Mouse (Mus musculus): ENCODE measurements around the gene Zfp871. TPM values are rescaled to one million over a fixed set of nuclear protein-coding genes. Genes with fewer than 3 reads are reported as not detected.
"Not testable (repeated sequence)": the region's sequence is repeated elsewhere in the genome, so short reads cannot be mapped to it uniquely, and the experiment has no call there.

Zfp871 gene
- polyA plus RNA-seq, 1 experiment = 30.6 TPM

DNA sequence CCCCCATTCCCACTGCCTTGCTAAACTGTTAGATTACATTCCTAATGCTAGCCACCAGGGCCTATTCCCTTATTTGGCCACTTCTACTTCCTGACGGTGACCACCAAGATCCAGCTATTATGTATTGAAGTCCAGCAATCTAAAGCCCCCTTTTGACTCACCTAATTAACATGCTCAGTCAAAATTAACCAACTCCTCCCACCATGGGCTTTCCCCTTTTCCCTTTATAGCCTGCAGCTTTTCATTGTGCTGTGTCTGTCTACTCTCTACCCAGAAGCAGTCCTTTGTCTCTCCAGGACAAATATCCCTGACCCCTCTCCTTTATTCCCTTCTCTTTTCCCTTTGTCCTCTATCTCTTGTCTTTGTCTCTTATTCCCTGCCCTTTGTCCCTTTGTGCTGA lies 47.0 kb downstream of the Zfp871 start:
- no peak for DNase-seq (ENCODE audit: extremely low spot score in 1 of 2, low spot score in 1 of 2)

- DNase-seq (ENCODE audit: extremely low spot score in 1 of 2, low spot score in 1 of 2) = no peak
These were observed 49.7 kb downstream of the Zfp871 start for GRCm38 (mm10) chr17:32738406-32738805.

DNA sequence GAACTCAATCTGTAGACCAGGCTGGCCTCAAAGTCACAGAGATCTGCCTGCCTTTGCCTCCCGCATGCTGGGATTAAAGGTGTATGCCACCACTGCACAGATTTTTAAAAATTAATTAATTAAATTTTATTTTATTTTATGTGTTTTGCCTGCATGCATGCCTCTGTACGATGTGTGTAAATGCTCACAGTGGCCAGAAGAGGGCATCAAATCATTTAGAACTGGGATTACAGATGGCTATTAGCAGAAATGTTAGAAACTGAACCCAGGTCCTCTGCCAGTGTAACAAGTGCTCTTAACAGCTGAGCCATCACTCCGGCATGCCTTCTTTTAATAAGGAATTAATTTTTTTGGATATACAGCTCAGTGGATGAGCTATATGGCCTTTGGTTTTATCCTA lies 59.1 kb downstream of the Zfp871 start:
- no peak for DNase-seq (ENCODE audit: extremely low spot score in 1 of 2, low spot score in 1 of 2)

DNA sequence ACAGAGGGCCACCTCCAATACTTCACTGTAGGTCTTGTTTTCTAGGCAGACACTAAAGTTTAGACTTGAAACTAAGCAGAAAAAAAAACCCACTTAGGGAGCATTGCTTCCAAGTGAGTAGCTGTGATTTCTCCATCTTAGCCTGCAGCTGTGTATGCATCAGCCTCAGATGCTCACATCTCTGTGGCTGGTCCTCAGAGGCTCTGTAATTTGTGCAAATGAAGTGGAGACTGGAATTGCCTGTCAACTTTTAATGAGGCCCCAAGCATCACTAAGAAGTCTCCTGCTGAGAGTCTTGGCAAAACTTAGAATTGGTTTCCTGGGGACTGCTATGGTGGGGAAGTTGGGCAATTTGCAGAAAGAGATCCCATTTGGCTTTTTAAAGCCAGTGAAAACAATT lies 61.7 kb downstream of the Zfp871 start:
- DNase-seq (ENCODE audit: extremely low spot score in 1 of 2, low spot score in 1 of 2) = not testable (repeated sequence)

DNA sequence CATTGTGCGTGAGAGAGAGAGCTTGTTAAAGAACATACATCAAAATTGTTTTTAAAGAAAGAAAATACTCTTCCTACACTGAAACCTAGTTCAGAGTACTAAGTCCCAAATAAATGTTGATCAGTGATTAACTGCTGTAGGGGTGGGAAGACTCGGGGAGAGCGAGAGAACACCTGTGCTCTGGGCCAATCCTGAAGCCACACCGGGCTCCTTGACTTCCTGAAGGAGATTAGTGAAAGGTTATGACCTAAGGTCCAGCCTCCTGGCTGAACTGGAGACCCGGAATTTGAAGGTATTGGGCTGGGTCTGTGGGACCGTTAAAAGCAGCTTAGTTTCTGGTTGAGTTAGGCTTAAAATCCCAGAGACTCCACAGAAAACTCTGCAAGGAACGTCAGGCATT lies 65.3 kb downstream of the Zfp871 start:
- no peak for DNase-seq (ENCODE audit: extremely low spot score in 1 of 2, low spot score in 1 of 2)

- not testable (repeated sequence) for DNase-seq (ENCODE audit: extremely low spot score in 1 of 2, low spot score in 1 of 2)
These were observed 65.9 kb downstream of the Zfp871 start for GRCm38 (mm10) chr17:32722151-32722550.

Other genes starting within 250 kb of the Zfp871 start
- gene Cyp4f37, start 167.0 kb downstream of the Zfp871 start, polyA plus RNA-seq (2012; rRNA removed) = not detected in 2 replicates
- 0.04 and 0.08 TPM in 2 replicates for gene Cyp4f40, start 129.4 kb downstream of the Zfp871 start, polyA plus RNA-seq (2012; rRNA removed)
- gene Cyp4f15, start 102.7 kb downstream of the Zfp871 start, polyA plus RNA-seq (2012; rRNA removed) = 30.5 and 38.6 TPM in 2 replicates
- 10.1 and 11.5 TPM in 2 replicates for gene Zfp811, start 21.6 kb upstream of the Zfp871 start, polyA plus RNA-seq (2012; rRNA removed)
- gene Zfp799, start 42.0 kb upstream of the Zfp871 start, polyA plus RNA-seq (2012; rRNA removed) = 13.1 and 14.0 TPM in 2 replicates
- 5.7 TPM in 2 replicates for gene Zfp870, start 103.4 kb upstream of the Zfp871 start, polyA plus RNA-seq (2012; rRNA removed)
- 12.2 and 15.1 TPM in 2 replicates for gene Cyp4f14, start 129.1 kb upstream of the Zfp871 start, polyA plus RNA-seq (2012; rRNA removed)
- 36.3 and 42.6 TPM in 2 replicates for gene Cyp4f13, start 159.1 kb upstream of the Zfp871 start, polyA plus RNA-seq (2012; rRNA removed)
- gene Zfp472, start 177.5 kb upstream of the Zfp871 start, polyA plus RNA-seq (2012; rRNA removed) = 3.3 and 4.1 TPM in 2 replicates
- gene Zfp952, start 204.8 kb upstream of the Zfp871 start, polyA plus RNA-seq (2012; rRNA removed) = 11.7 and 12.7 TPM in 2 replicates
- gene Zfp763, start 245.1 kb upstream of the Zfp871 start, polyA plus RNA-seq (2012; rRNA removed) = 9.9 and 11.1 TPM in 2 replicates

Measured in frontal cortex, adult 2 months (tissue).